Mouse (Mus musculus) kidney, embryonic 16.5 days (tissue): ENCODE measurements around the gene Dbp. TPM values are rescaled to one million over a fixed set of nuclear protein-coding genes. Genes with fewer than 3 reads are reported as not detected.

Source experiments
- ATAC-seq: fragments of 200-750 bp; cut with Nextera tagmentation; 2 replicates; pipeline ENCODE4 v1.8.0; 2017; ENCODE audit warnings: moderate TSS enrichment; ENCODE audit not compliant: low FRiP score, low TSS enrichment
- H3K27ac ChIP-seq: fragments of 300-500 bp; sonication (generic); 2 replicates; pipeline ENCODE4 v1.5.1; 2014; ENCODE audit warnings: low read length
- H3K27me3 ChIP-seq: fragments of 300-500 bp; sonication (generic); 2 replicates; pipeline ENCODE4 v1.6.1; 2014; ENCODE audit warnings: low read length, control low read depth, mixed read lengths; ENCODE audit not compliant: insufficient read depth
- H3K36me3 ChIP-seq: fragments of 300-500 bp; sonication (generic); 2 replicates; pipeline ENCODE4 v1.6.1; 2014; ENCODE audit warnings: low read length, control low read depth, mixed read lengths; ENCODE audit not compliant: insufficient read depth
- H3K4me1 ChIP-seq: fragments of 300-500 bp; sonication (generic); 2 replicates; pipeline ENCODE4 v1.6.1; 2014; ENCODE audit warnings: low read length, control low read depth, mixed read lengths; ENCODE audit not compliant: insufficient read depth
- H3K4me2 ChIP-seq: fragments of 300-500 bp; sonication (generic); replicated peaks from 2 replicates; pipeline ENCODE4 v1.6.1; 2014; ENCODE audit warnings: low read depth, low read length
- H3K4me3 ChIP-seq: fragments of 300-500 bp; sonication (generic); 2 replicates; pipeline ENCODE4 v1.5.1; 2014; ENCODE audit warnings: mild to moderate bottlenecking, low read length
- H3K9ac ChIP-seq: fragments of 300-500 bp; sonication (generic); replicated peaks from 2 replicates; pipeline ENCODE4 v1.6.1; 2014; ENCODE audit warnings: low read length
- H3K9me3 ChIP-seq: fragments of 300-500 bp; sonication (generic); 2 replicates; pipeline ENCODE4 v1.6.1; 2016; ENCODE audit warnings: low read length, control low read depth
- WGBS: fragments of 180-500 bp; shearing (Covaris S2); extraction: QIAGEN DNeasy Blood & Tissue Kit; methylation state at CpG from one replicate; pipeline ENCODE4 v1.1.7; 2014; 5-methylcytosine and 5-hydroxymethylcytosine counted together
- polyA plus RNA-seq: library from polyadenylated mRNA; unstranded; fragments of >200 nt; fragmentation: Nextera tagmentation; extraction: Ambion mirVana; gene quantifications from 2 replicates; pipeline ENCODE4 v1.2.1, GENCODE M21; 2015

Gene Dbp
- polyA plus RNA-seq, 1 experiment from 2014 or later, result 4.3 TPM

GRCm38 (mm10) chr7:45722348-45722713, 17.4 kb downstream of the Dbp start:
- Histone ChIP-seq H3K4me2 (no peak overlapping the region), H3K27me3 (no peaks in the 10 kb centered on the region), H3K27ac (no peak overlapping the region), H3K9me3 (no peaks in the 10 kb centered on the region), H3K36me3 (peaks cover 77% of the 10 kb centered on the region), H3K9ac (no peak overlapping the region), H3K4me1 (peaks cover 12% of the 10 kb centered on the region), H3K4me3 (no peak overlapping the region)
- ATAC-seq, result no peak
- 46% methylated on average over 13 of the region's 13 CpGs for WGBS

GRCm38 (mm10) chr7:45723301-45723700, 18.4 kb downstream of the Dbp start:
- H3K9ac ChIP-seq, result no peak overlapping the region
- H3K9me3 ChIP-seq, result no peaks in the 10 kb centered on the region
- no peaks in the 10 kb centered on the region for H3K27me3 ChIP-seq
- ATAC-seq, result no peak
- H3K36me3 ChIP-seq, result peaks cover 77% of the 10 kb centered on the region
- no peak overlapping the region for H3K4me2 ChIP-seq
- H3K4me1 ChIP-seq, result peaks cover 12% of the 10 kb centered on the region
- no peak overlapping the region for H3K4me3 ChIP-seq
- H3K27ac ChIP-seq, result no peak overlapping the region
- WGBS, result 89% methylated on average over 4 of the region's 4 CpGs

GRCm38 (mm10) chr7:45723781-45724180, 18.9 kb downstream of the Dbp start:
- Histone ChIP-seq H3K36me3 (peaks cover 78% of the 10 kb centered on the region), H3K9me3 (no peaks in the 10 kb centered on the region), H3K27me3 (no peaks in the 10 kb centered on the region), H3K4me1 (peaks cover 12% of the 10 kb centered on the region), H3K27ac (no peak overlapping the region), H3K4me3 (no peak overlapping the region), H3K9ac (no peak overlapping the region), H3K4me2 (no peak overlapping the region)
- 90% methylated on average over 14 of the region's 14 CpGs for whole genome bisulfite sequencing
- no peak for ATAC-seq

- no peaks in the 10 kb centered on the region for H3K27me3 ChIP-seq
- no peaks in the 10 kb centered on the region for H3K9me3 ChIP-seq
- peaks cover under 1% of the 10 kb centered on the region; the same call in 1 of the 2 replicates for H3K4me1 ChIP-seq
- ATAC-seq, result no peak
- H3K4me3 ChIP-seq, result no peak overlapping the region
- 96% methylated on average over 9 of the region's 9 CpGs for WGBS
- peaks cover 70% of the 10 kb centered on the region for H3K36me3 ChIP-seq
- H3K27ac ChIP-seq, result no peak overlapping the region
- H3K4me2 ChIP-seq, result no peak overlapping the region
- no peak overlapping the region for H3K9ac ChIP-seq
These were observed 20.3 kb downstream of the Dbp start for GRCm38 (mm10) chr7:45725151-45725550.

GRCm38 (mm10) chr7:45725713-45726112, 20.8 kb downstream of the Dbp start, which contains the start of gene Spaca4:
TSS of gene Spaca4 (minus strand) at chr7:45725813.
- Histone ChIP-seq H3K27ac (no peak within 1 kb of the TSS), H3K36me3 (peaks cover 64% of the 10 kb centered on the region), H3K27me3 (no peaks in the 10 kb centered on the region), H3K4me3 (no peak within 1 kb of the TSS), H3K4me2 (no peak within 1 kb of the TSS), H3K9me3 (no peaks in the 10 kb centered on the region), H3K4me1 (peaks cover 6% of the 10 kb centered on the region), H3K9ac (no peak within 1 kb of the TSS)
- WGBS, result 90% methylated on average over 11 of the region's 11 CpGs
- no peak for ATAC-seq

GRCm38 (mm10) chr7:45726419-45726818, 21.5 kb downstream of the Dbp start:
- H3K4me1 ChIP-seq, result peaks cover 12% of the 10 kb centered on the region
- no peak overlapping the region for H3K4me3 ChIP-seq
- ATAC-seq, result no peak
- WGBS, result 87% methylated on average over 10 of the region's 10 CpGs
- H3K27ac ChIP-seq, result no peak overlapping the region
- no peak overlapping the region for H3K9ac ChIP-seq
- H3K9me3 ChIP-seq, result no peaks in the 10 kb centered on the region
- no peaks in the 10 kb centered on the region for H3K27me3 ChIP-seq
- no peak overlapping the region for H3K4me2 ChIP-seq
- H3K36me3 ChIP-seq, result peaks cover 57% of the 10 kb centered on the region

GRCm38 (mm10) chr7:45727625-45728024, 22.7 kb downstream of the Dbp start:
- WGBS, result 67% methylated on average over 3 of the region's 3 CpGs
- no peaks in the 10 kb centered on the region for H3K27me3 ChIP-seq
- H3K36me3 ChIP-seq, result peaks cover 47% of the 10 kb centered on the region
- H3K4me2 ChIP-seq, result no peak overlapping the region
- peaks cover 12% of the 10 kb centered on the region for H3K4me1 ChIP-seq
- no peak overlapping the region for H3K27ac ChIP-seq
- H3K9ac ChIP-seq, result no peak overlapping the region
- no peak for ATAC-seq
- no peaks in the 10 kb centered on the region for H3K9me3 ChIP-seq
- H3K4me3 ChIP-seq, result no peak overlapping the region

GRCm38 (mm10) chr7:45730727-45731431, 26.0 kb downstream of the Dbp start:
- Histone ChIP-seq H3K36me3 (peaks cover 17% of the 10 kb centered on the region), H3K9me3 (no peaks in the 10 kb centered on the region), H3K9ac (no peak overlapping the region), H3K27ac (peak overlapping the region; percentile 47; the same call in 1 of the 2 replicates), H3K27me3 (no peaks in the 10 kb centered on the region), H3K4me1 (peaks cover 12% of the 10 kb centered on the region), H3K4me3 (no peak overlapping the region), H3K4me2 (no peak overlapping the region)
- ATAC-seq, result peak; percentile 33
- 15% methylated on average over 16 of the region's 16 CpGs for WGBS

- Histone ChIP-seq H3K4me2 (no peak overlapping the region), H3K36me3 (0 out of 2 replicates have a peak, but pooled peaks cover 4% of the 10 kb centered on the region), H3K9ac (no peak overlapping the region), H3K27ac (no peak overlapping the region), H3K9me3 (no peaks in the 10 kb centered on the region), H3K4me3 (no peak overlapping the region), H3K4me1 (peaks cover 12% of the 10 kb centered on the region), H3K27me3 (no peaks in the 10 kb centered on the region)
- no peak for ATAC-seq
- 71% methylated on average over 5 of the region's 5 CpGs for WGBS
These were observed 28.6 kb downstream of the Dbp start for GRCm38 (mm10) chr7:45733477-45733876.

GRCm38 (mm10) chr7:45739162-45739763, 34.4 kb downstream of the Dbp start:
- no peaks in the 10 kb centered on the region for H3K27me3 ChIP-seq
- no peak overlapping the region for H3K4me3 ChIP-seq
- H3K4me2 ChIP-seq, result no peak overlapping the region
- 0 out of 2 replicates have a peak, but pooled peaks cover 8% of the 10 kb centered on the region for H3K4me1 ChIP-seq
- peak; percentile 86 for ATAC-seq
- H3K9me3 ChIP-seq, result no peaks in the 10 kb centered on the region
- H3K27ac ChIP-seq, result no peak overlapping the region
- H3K36me3 ChIP-seq, result no peaks in the 10 kb centered on the region
- WGBS, result 9% methylated on average over 9 of the region's 9 CpGs
- H3K9ac ChIP-seq, result no peak overlapping the region
